Mouse (Mus musculus) layer of hippocampus, adult 11-12 months (tissue): ENCODE measurements at regions not wholly inside any gene's neighbourhood (a gene's known extent, or its start where the extent isn't known, plus 50 kb on each side); places are given as distances from the start of the nearest gene placed in this dataset.

ENCODE experiments used
- DNase-seq: peaks from one replicate; pipeline ENCODE4 v3.0.0; 2022; ENCODE audit warnings: low spot score

- DNase-seq = no peak
Observed at GRCm38 (mm10) chr13:60364778-60365672, 187.9 kb upstream of the Gas1 start.

- no peak for DNase-seq
Observed at GRCm38 (mm10) chr13:60369216-60369615, 192.1 kb upstream of the Gas1 start.

GRCm38 (mm10) chr13:60371656-60372055 lies 194.5 kb upstream of the Gas1 start:
- DNase-seq = no peak

GRCm38 (mm10) chr13:60376705-60377104 lies 199.5 kb upstream of the Gas1 start:
- no peak for DNase-seq

- DNase-seq = no peak
Observed at GRCm38 (mm10) chr13:60382855-60383254, 205.7 kb upstream of the Gas1 start.

GRCm38 (mm10) chr13:60398836-60399235 lies 202.9 kb upstream of the Dapk1 start:
- no peak for DNase-seq

- no peak for DNase-seq
Observed at GRCm38 (mm10) chr13:60400764-60401487, 200.8 kb upstream of the Dapk1 start.

- DNase-seq = no peak
Observed at GRCm38 (mm10) chr13:60403471-60403870, 198.3 kb upstream of the Dapk1 start.

- no peak for DNase-seq
Observed at GRCm38 (mm10) chr13:60407344-60407743, 194.4 kb upstream of the Dapk1 start.

GRCm38 (mm10) chr13:60409706-60410502 lies 191.8 kb upstream of the Dapk1 start:
- no peak for DNase-seq

- DNase-seq = no peak
Observed at GRCm38 (mm10) chr13:60416024-60416423, 185.7 kb upstream of the Dapk1 start.

- no peak for DNase-seq
Observed at GRCm38 (mm10) chr13:60417015-60417414, 184.7 kb upstream of the Dapk1 start.

- DNase-seq = no peak
Observed at GRCm38 (mm10) chr13:60417436-60418158, 184.2 kb upstream of the Dapk1 start.

GRCm38 (mm10) chr13:60420386-60420785 lies 181.4 kb upstream of the Dapk1 start:
- DNase-seq = no peak

GRCm38 (mm10) chr13:60420842-60421696 lies 180.7 kb upstream of the Dapk1 start:
- DNase-seq = no peak

- no peak for DNase-seq
Observed at GRCm38 (mm10) chr13:60424267-60424666, 177.5 kb upstream of the Dapk1 start.

- DNase-seq = no peak
Observed at GRCm38 (mm10) chr13:60425140-60425539, 176.6 kb upstream of the Dapk1 start.

GRCm38 (mm10) chr13:60425556-60425955 lies 176.2 kb upstream of the Dapk1 start:
- DNase-seq = no peak

- no peak for DNase-seq
Observed at GRCm38 (mm10) chr13:60426192-60426840, 175.4 kb upstream of the Dapk1 start.

- DNase-seq = no peak
Observed at GRCm38 (mm10) chr13:60427077-60427476, 174.7 kb upstream of the Dapk1 start.
